Mouse (Mus musculus) limb, embryonic 12.5 days (tissue): Measurements from ENCODE around the gene Fgd5. TPM values are rescaled to one million over a fixed set of nuclear protein-coding genes. Genes with fewer than 3 reads are reported as not detected.
"Not testable (repeated sequence)": the region's sequence is repeated elsewhere in the genome, so short reads cannot be mapped to it uniquely, and the experiment has no call there.

ENCODE experiments used
- ATAC-seq: fragments of 200-750 bp; cut with Nextera tagmentation; 2 replicates; pipeline ENCODE4 v1.8.0; 2017; ENCODE audit warnings: low read depth, moderate TSS enrichment; ENCODE audit not compliant: insufficient number of reproducible peaks, insufficient read depth, low FRiP score, low TSS enrichment
- H3K27ac ChIP-seq: fragments of 300-500 bp; sonication (generic); 2 replicates; pipeline ENCODE4 v1.5.1; 2016; ENCODE audit warnings: mild to moderate bottlenecking, moderate library complexity
- H3K27me3 ChIP-seq: fragments of 300-500 bp; sonication (generic); 2 replicates; pipeline ENCODE4 v1.6.1; 2016; ENCODE audit warnings: mild to moderate bottlenecking, moderate library complexity
- H3K36me3 ChIP-seq: fragments of 300-500 bp; sonication (generic); 2 replicates; pipeline ENCODE4 v1.6.1; 2016; ENCODE audit warnings: mild to moderate bottlenecking, moderate library complexity
- H3K4me1 ChIP-seq: fragments of 300-500 bp; sonication (generic); replicated peaks from 2 replicates; pipeline ENCODE4 v1.6.1; 2016
- H3K4me2 ChIP-seq: fragments of 300-500 bp; sonication (generic); 2 replicates; pipeline ENCODE4 v1.6.1; 2016; ENCODE audit warnings: mild to moderate bottlenecking, moderate library complexity
- H3K4me3 ChIP-seq: fragments of 300-500 bp; sonication (generic); replicated peaks from 2 replicates; pipeline ENCODE4 v1.5.1; 2016; ENCODE audit warnings: mild to moderate bottlenecking
- H3K9ac ChIP-seq: fragments of 300-500 bp; sonication (generic); replicated peaks from 2 replicates; pipeline ENCODE4 v1.6.1; 2016; ENCODE audit warnings: mild to moderate bottlenecking, moderate library complexity
- H3K9me3 ChIP-seq: fragments of 300-500 bp; sonication (generic); 2 replicates; pipeline ENCODE4 v1.6.1; 2016; ENCODE audit warnings: mild to moderate bottlenecking, moderate library complexity
- WGBS: fragments of 180-500 bp; shearing (Covaris S2); methylation state at CpG from one replicate; pipeline ENCODE4 v1.1.7; 2016; 5-methylcytosine and 5-hydroxymethylcytosine counted together
- polyA plus RNA-seq: library from polyadenylated mRNA; unstranded; fragments of >200 nt; fragmentation: Nextera tagmentation; extraction: Ambion mirVana; gene quantifications from 2 replicates; pipeline ENCODE4 v1.2.1, GENCODE M21; 2016

Gene Fgd5
- 5.8 and 7.0 TPM in 2 replicates for polyA plus RNA-seq

- 1% methylated on average over 59 of the region's 62 CpGs for WGBS
- 0 out of 2 replicates have a peak, but pooled peaks cover 3% of the 10 kb centered on the region for H3K4me1 ChIP-seq
- peak within 1 kb of the TSS; percentile 60 for H3K4me3 ChIP-seq
- no peaks in the 10 kb centered on the region for H3K36me3 ChIP-seq
- H3K9me3 ChIP-seq, result no peaks in the 10 kb centered on the region
- ATAC-seq, result peak; percentile 63; the same call in 1 of the 2 replicates
- peak within 1 kb of the TSS; percentile 70 for H3K9ac ChIP-seq
- no peak within 1 kb of the TSS for H3K27ac ChIP-seq
- H3K4me2 ChIP-seq, result peak within 1 kb of the TSS; percentile 90
- H3K27me3 ChIP-seq, result peaks cover 54% of the 10 kb centered on the region
Measured at GRCm38 (mm10) chr6:91978371-91979300, at the start of gene Fgd5. Gene Fgd5 (plus strand): TSS chr6:91978878.

- WGBS, result 92% methylated on average over 5 of the region's 5 CpGs
- no peak overlapping the region for H3K27ac ChIP-seq
- no peaks in the 10 kb centered on the region for H3K36me3 ChIP-seq
- H3K4me2 ChIP-seq, result no peak overlapping the region
- no peak overlapping the region for H3K4me3 ChIP-seq
- H3K27me3 ChIP-seq, result no peaks in the 10 kb centered on the region
- H3K9me3 ChIP-seq, result no peaks in the 10 kb centered on the region
- H3K9ac ChIP-seq, result no peak overlapping the region
- 0 out of 2 replicates have a peak, but pooled peaks cover 3% of the 10 kb centered on the region for H3K4me1 ChIP-seq
- no peak for ATAC-seq
Measured at GRCm38 (mm10) chr6:91931231-91931630, 47.4 kb upstream of the Fgd5 start.

GRCm38 (mm10) chr6:91938491-91938890 is 40.2 kb upstream of the Fgd5 start:
- no peaks in the 10 kb centered on the region for H3K27me3 ChIP-seq
- H3K9ac ChIP-seq, result no peak overlapping the region
- H3K36me3 ChIP-seq, result no peaks in the 10 kb centered on the region
- WGBS, result 50% methylated on average over 4 of the region's 4 CpGs
- no peak overlapping the region for H3K4me2 ChIP-seq
- no peak overlapping the region for H3K4me3 ChIP-seq
- no peaks in the 10 kb centered on the region for H3K9me3 ChIP-seq
- peaks cover 8% of the 10 kb centered on the region; the same call in 1 of the 2 replicates for H3K4me1 ChIP-seq
- no peak overlapping the region for H3K27ac ChIP-seq
- ATAC-seq, result no peak

GRCm38 (mm10) chr6:91948426-91948825 is 30.3 kb upstream of the Fgd5 start:
- 86% methylated on average over 2 of the region's 2 CpGs for WGBS
- no peak overlapping the region for H3K9ac ChIP-seq
- H3K4me3 ChIP-seq, result no peak overlapping the region
- no peaks in the 10 kb centered on the region for H3K27me3 ChIP-seq
- H3K4me2 ChIP-seq, result no peak overlapping the region
- no peak overlapping the region for H3K27ac ChIP-seq
- no peaks in the 10 kb centered on the region; the same call in 1 of the 2 replicates for H3K4me1 ChIP-seq
- H3K9me3 ChIP-seq, result no peaks in the 10 kb centered on the region
- no peak for ATAC-seq
- no peaks in the 10 kb centered on the region for H3K36me3 ChIP-seq

- ATAC-seq, H3K9ac ChIP-seq, H3K4me2 ChIP-seq, H3K4me3 ChIP-seq, H3K27me3 ChIP-seq, H3K4me1 ChIP-seq, H3K27ac ChIP-seq, H3K36me3 ChIP-seq, H3K9me3 ChIP-seq: not testable (repeated sequence)
- 7% methylated on average over 3 of the region's 8 CpGs for WGBS
Measured at GRCm38 (mm10) chr6:91958015-91958414, 20.7 kb upstream of the Fgd5 start.

GRCm38 (mm10) chr6:91960028-91960811 is 18.5 kb upstream of the Fgd5 start:
- no peak overlapping the region for H3K9ac ChIP-seq
- no peaks in the 10 kb centered on the region for H3K9me3 ChIP-seq
- WGBS, result 52% methylated on average over 8 of the region's 8 CpGs
- H3K4me3 ChIP-seq, result no peak overlapping the region
- H3K4me2 ChIP-seq, result 0 out of 2 replicates have a peak overlapping the region, but pooled peaks have one; percentile 4
- peaks cover 7% of the 10 kb centered on the region; the same call in 1 of the 2 replicates for H3K4me1 ChIP-seq
- ATAC-seq, result no peak
- peak overlapping the region; percentile 50; the same call in 1 of the 2 replicates for H3K27ac ChIP-seq
- H3K36me3 ChIP-seq, result no peaks in the 10 kb centered on the region
- peaks cover 6% of the 10 kb centered on the region; the same call in 1 of the 2 replicates for H3K27me3 ChIP-seq

GRCm38 (mm10) chr6:91963429-91963828 is 15.2 kb upstream of the Fgd5 start:
- no peak overlapping the region for H3K4me2 ChIP-seq
- H3K27me3 ChIP-seq, result 0 out of 2 replicates have a peak, but pooled peaks cover 3% of the 10 kb centered on the region
- H3K27ac ChIP-seq, result no peak overlapping the region
- H3K9ac ChIP-seq, result no peak overlapping the region
- WGBS, result 2% methylated on average over 4 of the region's 4 CpGs
- no peak for ATAC-seq
- peaks cover 7% of the 10 kb centered on the region; the same call in 1 of the 2 replicates for H3K4me1 ChIP-seq
- no peaks in the 10 kb centered on the region for H3K9me3 ChIP-seq
- H3K4me3 ChIP-seq, result no peak overlapping the region
- no peaks in the 10 kb centered on the region for H3K36me3 ChIP-seq

GRCm38 (mm10) chr6:91965060-91965459 is 13.6 kb upstream of the Fgd5 start:
- peaks cover 5% of the 10 kb centered on the region; the same call in 1 of the 2 replicates for H3K4me1 ChIP-seq
- H3K4me2 ChIP-seq, result no peak overlapping the region
- H3K27ac ChIP-seq, result no peak overlapping the region
- H3K36me3 ChIP-seq, result no peaks in the 10 kb centered on the region
- H3K9ac ChIP-seq, result no peak overlapping the region
- no peak for ATAC-seq
- H3K4me3 ChIP-seq, result no peak overlapping the region
- 0 out of 2 replicates have a peak, but pooled peaks cover 3% of the 10 kb centered on the region for H3K27me3 ChIP-seq
- no peaks in the 10 kb centered on the region for H3K9me3 ChIP-seq
- WGBS, result 87% methylated on average over 8 of the region's 8 CpGs

- Histone ChIP-seq H3K36me3 (no peaks in the 10 kb centered on the region), H3K9ac (no peak overlapping the region), H3K4me2 (no peak overlapping the region), H3K4me1 (peaks cover 4% of the 10 kb centered on the region; the same call in 1 of the 2 replicates), H3K4me3 (no peak overlapping the region), H3K27me3 (0 out of 2 replicates have a peak, but pooled peaks cover 3% of the 10 kb centered on the region), H3K27ac (no peak overlapping the region), H3K9me3 (no peaks in the 10 kb centered on the region)
- WGBS, result 51% methylated on average over 6 of the region's 6 CpGs
- no peak for ATAC-seq
Measured at GRCm38 (mm10) chr6:91966006-91966405, 12.7 kb upstream of the Fgd5 start.

- Histone ChIP-seq H3K4me1 (peaks cover 11% of the 10 kb centered on the region), H3K36me3 (no peaks in the 10 kb centered on the region), H3K9ac (no peak overlapping the region), H3K9me3 (no peaks in the 10 kb centered on the region), H3K27ac (peak overlapping the region; percentile 45; the same call in 1 of the 2 replicates), H3K27me3 (peaks cover 7% of the 10 kb centered on the region), H3K4me3 (no peak overlapping the region), H3K4me2 (no peak overlapping the region)
- no peak for ATAC-seq
- 36% methylated on average over 9 of the region's 9 CpGs for WGBS
Measured at GRCm38 (mm10) chr6:91972201-91972646, 6.5 kb upstream of the Fgd5 start.

GRCm38 (mm10) chr6:91973972-91974371 is 4.7 kb upstream of the Fgd5 start:
- 84% methylated on average over 6 of the region's 6 CpGs for WGBS

More at GRCm38 (mm10) chr6:91973972-91974371, 4.7 kb upstream of the Fgd5 start:
- Histone ChIP-seq H3K27me3 (peaks cover 22% of the 10 kb centered on the region), H3K4me2 (no peak overlapping the region), H3K27ac (no peak overlapping the region), H3K4me3 (no peak overlapping the region), H3K4me1 (peaks cover 11% of the 10 kb centered on the region), H3K9me3 (no peaks in the 10 kb centered on the region), H3K36me3 (no peaks in the 10 kb centered on the region), H3K9ac (no peak overlapping the region)
- no peak for ATAC-seq
